Mouse (Mus musculus): ENCODE measurements around the gene Baiap2. TPM values are rescaled to one million over a fixed set of nuclear protein-coding genes. Genes with fewer than 3 reads are reported as not detected.

The Baiap2 gene
- total and polyA plus RNA-seq, 3 experiments = 3.4 to 6.7 (median 6.1) TPM

DNA sequence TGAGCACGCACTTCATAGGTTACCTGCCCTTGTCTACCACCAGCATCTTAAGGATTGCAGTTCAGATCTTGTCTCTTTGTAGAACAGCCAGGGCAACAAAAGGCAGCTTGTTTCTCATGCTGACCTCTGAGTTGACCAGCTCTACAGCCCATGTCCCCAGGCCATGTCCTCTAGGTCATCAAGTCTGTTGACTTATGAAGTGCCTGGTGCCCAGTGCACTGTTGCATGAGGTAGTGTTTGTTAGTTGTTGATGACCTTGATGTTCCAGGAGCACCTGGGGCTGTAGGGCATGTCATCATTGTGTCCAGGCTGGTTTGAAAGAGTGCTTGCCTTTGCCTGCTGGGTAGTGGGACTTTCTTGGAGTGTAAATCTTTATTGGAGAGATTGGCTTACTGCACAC, 4.9 kb downstream of the Baiap2 start:
- H3K4me2 ChIP-seq (ENCODE audit: insufficient read depth, low read depth, poor library complexity, severe bottlenecking) = no peak overlapping the region
- no peak for DNase-seq (ENCODE audit: extremely low read depth)
- H3K27me3 ChIP-seq (replicated peaks) = peaks cover 11% of the 10 kb centered on the region
- H3K9ac ChIP-seq (ENCODE audit: insufficient read depth, low read depth) = no peak overlapping the region
- H3K79me2 ChIP-seq (replicated peaks; ENCODE audit: control insufficient read depth, extremely low read depth, insufficient read depth, poor library complexity, severe bottlenecking) = no peaks in the 10 kb centered on the region
- H3K9me3 ChIP-seq (replicated peaks; ENCODE audit: low read length) = no peaks in the 10 kb centered on the region
- H3K4me1 ChIP-seq (ENCODE audit: control insufficient read depth in 1 of 2, insufficient read depth in 2 of 2) = peaks cover 16 to 59% of the 10 kb centered on the region in 2 experiments
- in situ Hi-C loops (cut with MboI; ENCODE audit: low pct_ligation_motif_present, low pct_unique_long_range_greater_than_20kb, low sequenced_read_pairs) (loop anchor here (5.0 kb wide), 1 partner anchor 40 kb away; no protein-coding TSS in a partner anchor), dilution Hi-C loops (cut with MboI; ENCODE audit: extremely low pct_ligation_motif_present, extremely low pct_unique_long_range_greater_than_20kb, low sequenced_read_pairs) (no loop called here)
- H3K4me3 ChIP-seq (replicated peaks in 1 of 3; ENCODE audit: low read depth in 2 of 3, low read length in 2 of 3, poor library complexity in 1 of 3) = no peak overlapping the region
- H3K27ac ChIP-seq (ENCODE audit: insufficient read depth, low read depth) = no peak overlapping the region
- no peaks in the 10 kb centered on the region for H3K36me3 ChIP-seq (replicated peaks in 1 of 2; ENCODE audit: control insufficient read depth in 1 of 2, insufficient read depth in 1 of 2, low read length in 1 of 2)
- TF ChIP-seq BHLHE40 (IDR thresholded peaks at IDR 0.05; ENCODE audit: low read depth, low read length) = no peak
- TF ChIP-seq USF2 (conservative IDR thresholded peaks at IDR 0.05; ENCODE audit: low read depth, low read length) = no peak
- no peak for TF ChIP-seq ZKSCAN1 (IDR thresholded peaks at IDR 0.05; ENCODE audit: borderline replicate concordance, low read depth, low read length)
- TF ChIP-seq MAX (IDR thresholded peaks at IDR 0.05; ENCODE audit: low read length) = no peak
- no peak for TF ChIP-seq HCFC1 (IDR thresholded peaks at IDR 0.05; ENCODE audit: low read depth, low read length)
- no peak for TF ChIP-seq ZMIZ1 (IDR thresholded peaks at IDR 0.05; ENCODE audit: low read depth, low read length)
- no peak for TF ChIP-seq MXI1 (IDR thresholded peaks at IDR 0.05; ENCODE audit: low read depth, low read length)
- no peak for TF ChIP-seq NRF1 (IDR thresholded peaks at IDR 0.05; ENCODE audit: low read depth, low read length)
- TF ChIP-seq ELF1 (IDR thresholded peaks at IDR 0.05; ENCODE audit: low read depth, low read length) = no peak
- TF ChIP-seq CHD1 (IDR thresholded peaks at IDR 0.05; ENCODE audit: low read depth, low read length) = no peak
- no peak for TF ChIP-seq MAFK (IDR thresholded peaks at IDR 0.05; ENCODE audit: insufficient replicate concordance, low read length)
- no peak for TF ChIP-seq ETS1 (conservative IDR thresholded peaks at IDR 0.05; ENCODE audit: low read depth, low read length)
- TF ChIP-seq TCF12 (IDR thresholded peaks at IDR 0.05; ENCODE audit: low read depth, low read length) = no peak
- no peak for TF ChIP-seq MEF2A (IDR thresholded peaks at IDR 0.05; ENCODE audit: borderline replicate concordance, low read depth, low read length)
- no peak for TF ChIP-seq SIN3A (IDR thresholded peaks at IDR 0.05; ENCODE audit: low read length)

DNA sequence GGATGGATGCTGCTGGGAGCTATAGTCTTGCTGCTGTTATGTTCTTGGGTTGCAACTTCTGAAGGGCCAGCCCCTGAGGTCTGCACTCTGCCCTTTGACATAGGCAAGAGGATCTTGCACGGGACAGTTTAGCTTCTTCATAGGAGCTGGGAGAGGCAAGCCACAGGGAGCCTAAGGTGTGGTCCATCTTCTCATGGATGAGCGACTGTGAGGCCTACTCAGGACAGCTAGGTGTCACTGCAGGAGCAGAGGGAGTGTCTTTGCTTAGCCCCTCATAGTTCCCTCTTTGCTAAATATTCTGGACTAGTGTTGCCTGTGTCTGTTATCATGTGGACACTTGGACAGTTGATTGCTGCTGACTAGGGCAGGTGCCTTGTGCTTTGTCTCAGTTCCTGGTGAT, 5.3 kb downstream of the Baiap2 start:
- dilution Hi-C loops (cut with MboI; ENCODE audit: extremely low pct_ligation_motif_present, extremely low pct_unique_long_range_greater_than_20kb, low sequenced_read_pairs) (no loop called here), in situ Hi-C loops (cut with MboI; ENCODE audit: low pct_ligation_motif_present, low pct_unique_long_range_greater_than_20kb, low sequenced_read_pairs) (loop anchor here (5.0 kb wide), 1 partner anchor 39 kb away; no protein-coding TSS in a partner anchor)
- no peak overlapping the region for H3K9ac ChIP-seq (ENCODE audit: insufficient read depth, low read depth)
- H3K4me3 ChIP-seq (replicated peaks in 1 of 3; ENCODE audit: low read depth in 2 of 3, low read length in 2 of 3, poor library complexity in 1 of 3) = no peak overlapping the region
- TF ChIP-seq RAD21 (IDR thresholded peaks at IDR 0.05; ENCODE audit: low read depth, low read length) (peak; percentile 53), MYC (IDR thresholded peaks at IDR 0.05; ENCODE audit: low read depth, low read length) (no peak), SMC3 (IDR thresholded peaks at IDR 0.05; ENCODE audit: low read depth, low read length) (peak; percentile 33), CTCF (conservative IDR thresholded peaks at IDR 0.05 in 1 of 2, IDR thresholded peaks at IDR 0.05 in 1 of 2; ENCODE audit: low read depth in 2 of 2, low read length in 2 of 2) (peak in 1 of 2 experiments; percentile 49; a peak in 2 of 4 replicates)
- no peaks in the 10 kb centered on the region for H3K9me3 ChIP-seq (replicated peaks; ENCODE audit: low read length)
- DNase-seq (ENCODE audit: extremely low read depth) = no peak
- no peaks in the 10 kb centered on the region for H3K36me3 ChIP-seq (replicated peaks in 1 of 2; ENCODE audit: control insufficient read depth in 1 of 2, insufficient read depth in 1 of 2, low read length in 1 of 2)
- H3K27me3 ChIP-seq (replicated peaks) = peaks cover 11% of the 10 kb centered on the region
- no peak overlapping the region for H3K27ac ChIP-seq (ENCODE audit: insufficient read depth, low read depth)
- peaks cover 16 to 63% of the 10 kb centered on the region in 2 experiments for H3K4me1 ChIP-seq (ENCODE audit: control insufficient read depth in 1 of 2, insufficient read depth in 2 of 2)
- H3K4me2 ChIP-seq (ENCODE audit: insufficient read depth, low read depth, poor library complexity, severe bottlenecking) = no peak overlapping the region
- H3K79me2 ChIP-seq (replicated peaks; ENCODE audit: control insufficient read depth, extremely low read depth, insufficient read depth, poor library complexity, severe bottlenecking) = no peaks in the 10 kb centered on the region

All from CH12.LX (cell line).